Mouse (Mus musculus) limb, embryonic 13.5 days (tissue): ENCODE results near the gene Il6. TPM values are rescaled to one million over a fixed set of nuclear protein-coding genes. Genes with fewer than 3 reads are reported as not detected.
"Not testable (repeated sequence)": the region's sequence is repeated elsewhere in the genome, so short reads cannot be mapped to it uniquely, and the experiment has no call there.

Source experiments
- ATAC-seq: fragments of 200-750 bp; cut with Nextera tagmentation; 2 replicates; pipeline ENCODE4 v1.8.0; 2017; ENCODE audit warnings: low read depth, moderate number of reproducible peaks, moderate TSS enrichment; ENCODE audit not compliant: low FRiP score
- H3K27ac ChIP-seq: fragments of 300-500 bp; sonication (generic); 2 replicates; pipeline ENCODE4 v1.5.1; 2015; ENCODE audit warnings: inconsistent platforms, mild to moderate bottlenecking, moderate library complexity
- H3K27me3 ChIP-seq: fragments of 300-500 bp; sonication (generic); 2 replicates; pipeline ENCODE4 v1.6.1; 2015; ENCODE audit warnings: mild to moderate bottlenecking, inconsistent platforms
- H3K36me3 ChIP-seq: fragments of 300-500 bp; sonication (generic); 2 replicates; pipeline ENCODE4 v1.6.1; 2015; ENCODE audit warnings: inconsistent platforms, mild to moderate bottlenecking, moderate library complexity
- H3K4me1 ChIP-seq: fragments of 300-500 bp; sonication (generic); 2 replicates; pipeline ENCODE4 v1.6.1; 2015; ENCODE audit warnings: inconsistent platforms
- H3K4me2 ChIP-seq: fragments of 300-500 bp; sonication (generic); replicated peaks from 2 replicates; pipeline ENCODE4 v1.6.1; 2015; ENCODE audit warnings: inconsistent platforms, mild to moderate bottlenecking, moderate library complexity
- H3K4me3 ChIP-seq: fragments of 300-500 bp; sonication (generic); 2 replicates; pipeline ENCODE4 v1.5.1; 2015; ENCODE audit warnings: moderate library complexity, mild to moderate bottlenecking, inconsistent platforms
- H3K9ac ChIP-seq: fragments of 300-500 bp; sonication (generic); 2 replicates; pipeline ENCODE4 v1.6.1; 2015; ENCODE audit warnings: mild to moderate bottlenecking, inconsistent platforms
- H3K9me3 ChIP-seq: fragments of 300-500 bp; sonication (generic); 2 replicates; pipeline ENCODE4 v1.6.1; 2016; ENCODE audit warnings: inconsistent platforms
- WGBS: fragments of 180-500 bp; shearing (Covaris S2); methylation state at CpG from one replicate; pipeline ENCODE4 v1.1.7; 2015; 5-methylcytosine and 5-hydroxymethylcytosine counted together
- polyA plus RNA-seq: library from polyadenylated mRNA; unstranded; fragments of >200 nt; fragmentation: Nextera tagmentation; extraction: Ambion mirVana; gene quantifications from 2 replicates; pipeline ENCODE4 v1.2.1, GENCODE M21; 2015

The Il6 gene
- polyA plus RNA-seq, 1 experiment from 2014 or later: 0.22 TPM

GRCm38 (mm10) chr5:30039324-30039723 lies 26.4 kb downstream of the Il6 start:
- not testable (repeated sequence) for H3K9me3 ChIP-seq, H3K27me3 ChIP-seq, H3K9ac ChIP-seq, H3K36me3 ChIP-seq, H3K4me1 ChIP-seq, H3K4me3 ChIP-seq, H3K4me2 ChIP-seq, H3K27ac ChIP-seq, ATAC-seq
- WGBS: 91% methylated on average over 5 of the region's 5 CpGs

GRCm38 (mm10) chr5:30039841-30040240 lies 26.9 kb downstream of the Il6 start:
- not testable (repeated sequence) for H3K4me2 ChIP-seq, ATAC-seq, H3K9ac ChIP-seq, H3K36me3 ChIP-seq, H3K27ac ChIP-seq, H3K27me3 ChIP-seq, H3K9me3 ChIP-seq, H3K4me1 ChIP-seq, H3K4me3 ChIP-seq
- 83% methylated on average over 4 of the region's 4 CpGs for WGBS

- H3K27ac ChIP-seq: no peak overlapping the region
- no peaks in the 10 kb centered on the region for H3K4me1 ChIP-seq
- H3K9ac ChIP-seq: no peak overlapping the region
- no peaks in the 10 kb centered on the region for H3K27me3 ChIP-seq
- H3K36me3 ChIP-seq: peaks cover 36% of the 10 kb centered on the region
- no peak for ATAC-seq
- H3K9me3 ChIP-seq: no peaks in the 10 kb centered on the region
- no peak overlapping the region for H3K4me3 ChIP-seq
- H3K4me2 ChIP-seq: no peak overlapping the region
- 89% methylated on average over 6 of the region's 6 CpGs for WGBS
Measured at GRCm38 (mm10) chr5:30058216-30058731, 45.4 kb downstream of the Il6 start.

GRCm38 (mm10) chr5:30059607-30060006 lies 46.7 kb downstream of the Il6 start:
- H3K27me3 ChIP-seq, H3K27ac ChIP-seq, H3K4me2 ChIP-seq, H3K9ac ChIP-seq, H3K4me1 ChIP-seq, ATAC-seq, H3K9me3 ChIP-seq, H3K4me3 ChIP-seq: not testable (repeated sequence)
- 76% methylated on average over 5 of the region's 5 CpGs for WGBS
- H3K36me3 ChIP-seq: peaks cover 48% of the 10 kb centered on the region

- H3K36me3 ChIP-seq: peaks cover 78% of the 10 kb centered on the region
- no peaks in the 10 kb centered on the region for H3K27me3 ChIP-seq
- no peak overlapping the region for H3K4me3 ChIP-seq
- H3K9me3 ChIP-seq: no peaks in the 10 kb centered on the region
- ATAC-seq: no peak
- H3K4me2 ChIP-seq: no peak overlapping the region
- H3K4me1 ChIP-seq: peaks cover 14% of the 10 kb centered on the region
- H3K9ac ChIP-seq: no peak overlapping the region
- H3K27ac ChIP-seq: no peak overlapping the region
- WGBS: 39% methylated on average over 6 of the region's 6 CpGs
Measured at GRCm38 (mm10) chr5:30067726-30068125, 54.8 kb downstream of the Il6 start.

Other genes starting within 250 kb of the Il6 start
- gene Tyms, start 60.5 kb downstream of the Il6 start, polyA plus RNA-seq: 282 and 295 TPM in 2 replicates
- gene Garem2, start 92.0 kb downstream of the Il6 start, polyA plus RNA-seq: 0.57 and 0.78 TPM in 2 replicates
- not detected in 2 replicates for gene 3110082J24Rik, start 93.0 kb downstream of the Il6 start, polyA plus RNA-seq
- 129 and 143 TPM in 2 replicates for gene Hadha, start 142.0 kb downstream of the Il6 start, polyA plus RNA-seq
- 133 and 134 TPM in 2 replicates for gene Hadhb, start 142.1 kb downstream of the Il6 start, polyA plus RNA-seq
- not detected in 2 replicates for gene Adgrf3, start 192.6 kb downstream of the Il6 start, polyA plus RNA-seq
- 17.5 and 18.7 TPM in 2 replicates for gene Selenoi, start 219.5 kb downstream of the Il6 start, polyA plus RNA-seq